Mouse (Mus musculus) retina, embryonic 14.5 days (tissue): ENCODE measurements around the gene Rcsd1.

Source experiments
- DNase-seq: peaks from one replicate; pipeline ENCODE4 v3.0.0-alpha.2; 2015; ENCODE audit warnings: low spot score

Rcsd1 gene

DNA sequence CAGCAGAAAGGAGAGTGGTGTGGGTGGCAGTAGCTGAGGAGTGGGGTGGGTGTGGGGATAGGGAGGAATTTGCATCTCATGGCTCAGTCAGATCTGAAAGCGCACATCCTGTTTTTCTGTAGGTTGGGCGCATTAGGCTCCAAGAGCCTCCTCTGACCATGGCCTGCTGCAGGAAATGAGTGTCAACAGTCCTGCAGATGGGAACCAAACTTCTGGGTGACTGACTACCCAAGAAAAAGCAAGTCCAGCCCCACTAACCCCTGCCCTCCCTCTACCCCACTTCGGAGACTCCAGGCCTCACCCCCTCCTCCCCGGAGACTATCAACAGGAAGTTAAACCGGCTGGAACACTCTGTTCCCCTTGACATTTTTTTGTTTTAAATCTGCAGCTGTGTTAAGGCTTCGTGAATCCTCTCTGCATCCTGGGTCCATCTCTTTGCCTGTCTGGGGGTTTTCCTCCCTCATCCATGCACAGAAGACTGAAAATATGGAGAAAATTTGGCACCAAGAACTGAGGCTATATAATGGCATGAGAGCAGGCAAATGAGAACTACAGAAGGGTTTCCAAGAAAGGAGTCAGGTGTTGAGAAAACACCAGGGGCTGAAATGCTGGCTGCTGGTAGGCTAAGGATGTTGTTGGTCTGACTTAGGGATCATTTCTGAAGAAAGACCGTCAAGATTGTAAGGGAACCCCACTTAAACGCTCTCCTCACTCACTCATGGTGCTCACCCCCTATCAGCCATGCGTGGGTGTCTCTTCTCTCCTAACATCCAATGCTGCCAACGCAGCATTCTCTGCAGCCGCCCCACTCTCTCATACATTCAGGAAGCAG is 8.4 kb upstream of the Rcsd1 start:
- no peak for DNase-seq

DNA sequence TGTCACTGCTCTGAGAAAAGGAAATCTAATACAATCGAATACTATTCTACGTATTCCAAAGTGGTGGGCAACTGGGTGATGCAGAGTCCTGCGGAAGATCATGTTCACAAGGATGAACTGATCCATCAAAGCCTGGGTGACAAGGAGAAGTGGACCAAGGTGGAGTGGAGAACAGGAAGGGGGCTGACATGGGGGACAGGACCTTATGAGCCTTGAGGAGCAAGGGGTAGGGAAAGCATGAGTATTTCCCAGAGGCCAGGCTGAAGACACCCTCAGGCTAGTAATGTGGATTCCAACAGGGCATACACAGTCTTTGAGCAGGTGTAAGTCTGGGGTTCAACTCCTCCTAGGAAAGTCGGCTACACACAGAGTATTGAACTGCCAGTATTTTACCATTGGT is 6.9 kb upstream of the Rcsd1 start:
- DNase-seq = no peak

DNA sequence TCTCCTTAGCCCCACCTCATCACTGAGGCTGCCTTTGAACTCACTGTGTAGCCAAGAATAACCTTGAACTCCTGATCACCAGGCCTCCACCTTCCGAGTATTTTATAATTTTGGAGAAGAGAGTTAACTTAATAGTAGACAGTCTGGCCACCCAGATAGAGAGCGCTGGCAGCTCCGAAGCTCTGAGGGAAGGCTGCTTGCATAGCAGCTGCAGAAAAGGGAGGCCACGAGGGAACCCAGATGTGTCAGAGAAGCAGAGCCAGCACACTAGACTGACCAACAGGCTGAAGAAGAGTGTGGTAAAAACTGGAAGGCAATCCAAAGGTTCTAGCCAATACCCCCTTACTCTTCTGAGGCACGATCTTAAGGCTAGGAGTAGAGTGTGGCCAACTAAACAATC is 4.2 kb upstream of the Rcsd1 start:
- DNase-seq = no peak

DNA sequence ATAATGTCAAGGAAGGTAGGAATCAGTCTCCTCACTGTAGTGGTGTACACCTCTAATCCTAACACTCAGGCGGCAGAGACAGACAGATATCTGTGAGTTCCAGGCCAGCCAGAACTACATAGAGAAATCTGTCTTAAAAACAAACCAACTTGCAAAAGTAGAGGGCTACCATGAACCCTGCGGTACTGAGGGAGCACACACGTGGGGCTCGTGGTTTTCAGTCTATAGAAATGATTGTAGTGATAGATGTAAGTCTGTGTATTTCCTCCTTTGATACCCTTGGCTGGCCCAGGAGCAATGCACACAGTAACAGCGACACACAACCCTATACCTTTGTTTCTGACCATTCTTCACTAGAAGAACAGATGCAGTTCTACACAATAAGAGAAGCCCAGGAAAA is 2.4 kb upstream of the Rcsd1 start:
- DNase-seq = no peak

DNA sequence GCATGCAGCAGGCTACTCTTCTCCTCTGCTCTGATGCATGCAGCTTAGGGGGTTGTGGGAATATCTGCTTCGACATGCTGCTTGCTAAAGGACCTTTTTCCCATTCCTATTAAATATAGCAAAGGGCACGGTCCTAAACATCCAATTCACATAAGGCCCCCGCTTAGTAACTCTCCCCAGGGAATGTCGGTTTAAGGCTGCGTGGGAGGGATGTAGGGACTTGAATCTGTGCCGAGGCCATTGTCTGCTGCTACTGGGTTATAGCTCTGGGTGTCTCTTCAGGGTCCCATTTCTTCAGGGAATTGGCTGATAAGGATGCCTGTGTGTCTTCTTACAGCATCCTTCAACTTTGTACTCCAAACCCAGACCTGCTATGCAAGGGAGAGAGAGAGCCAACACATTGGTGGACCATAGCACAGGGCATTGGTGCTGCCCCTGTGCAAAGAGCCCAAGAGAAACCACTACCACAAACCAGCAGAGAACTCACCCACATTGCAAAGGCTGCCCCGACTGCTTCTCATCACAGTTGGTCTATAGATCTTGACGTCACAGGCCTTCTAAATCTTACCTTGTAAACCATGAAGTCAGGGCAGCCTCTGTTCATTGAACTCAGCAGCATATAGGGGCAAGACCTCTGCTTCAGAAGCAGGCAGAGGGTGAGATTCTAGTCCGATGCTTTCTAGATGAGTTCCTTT is 724 bp downstream of the Rcsd1 start:
- no peak for DNase-seq

DNA sequence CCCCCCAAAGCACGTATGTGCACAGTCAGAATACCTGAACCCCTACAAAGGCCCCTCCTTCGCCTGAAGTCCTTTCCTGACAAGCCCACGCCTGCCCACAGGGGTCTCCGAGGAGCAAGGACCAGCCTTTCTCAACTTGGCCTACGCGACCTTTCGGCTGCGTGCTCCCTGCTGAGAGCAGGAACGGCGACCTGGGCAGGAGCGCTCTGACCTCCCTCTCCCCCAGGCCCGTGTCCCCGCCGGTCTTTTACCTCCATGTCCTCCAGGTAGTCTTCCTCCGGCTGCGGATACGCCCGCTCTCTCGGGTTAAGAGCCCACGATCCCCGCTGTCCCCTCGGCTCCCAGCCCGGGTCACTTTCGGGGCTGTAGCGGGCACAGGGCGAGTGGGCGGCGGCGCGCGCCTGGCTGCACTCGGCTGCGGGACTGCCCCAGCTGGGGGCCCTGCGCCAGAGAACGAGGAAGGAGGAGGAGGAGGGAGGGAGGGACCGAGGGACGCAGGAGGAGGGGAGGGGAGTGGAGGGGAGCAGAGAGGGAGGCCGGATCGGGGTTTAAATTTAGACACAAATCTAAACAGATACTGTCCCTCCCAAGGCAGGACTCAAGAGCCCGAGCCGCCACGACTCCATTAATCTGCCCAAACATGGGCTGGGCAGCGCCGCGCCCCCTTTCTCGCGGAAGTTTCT is 1.8 kb downstream of the Rcsd1 start:
- DNase-seq = peak; percentile 54

DNA sequence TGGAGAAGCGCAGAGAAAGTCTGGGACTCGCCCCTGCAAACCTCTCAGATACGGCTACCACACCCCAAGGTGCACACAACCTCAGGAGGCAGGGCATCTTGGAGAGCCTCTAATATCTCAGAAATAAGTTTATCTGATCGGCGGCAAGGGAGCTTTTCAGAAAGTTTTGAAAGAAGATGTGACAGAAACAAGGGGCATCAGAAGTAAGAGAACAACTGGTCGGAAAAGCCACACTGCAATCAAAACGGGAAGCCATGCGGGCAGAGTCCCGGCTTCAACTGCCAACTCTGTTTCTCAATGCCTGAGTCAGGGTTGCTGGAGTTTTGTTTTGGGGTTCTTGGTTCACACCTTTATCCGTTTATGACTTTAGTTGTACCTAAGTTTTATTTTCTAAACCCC is 2.3 kb downstream of the Rcsd1 start:
- DNase-seq = no peak

DNA sequence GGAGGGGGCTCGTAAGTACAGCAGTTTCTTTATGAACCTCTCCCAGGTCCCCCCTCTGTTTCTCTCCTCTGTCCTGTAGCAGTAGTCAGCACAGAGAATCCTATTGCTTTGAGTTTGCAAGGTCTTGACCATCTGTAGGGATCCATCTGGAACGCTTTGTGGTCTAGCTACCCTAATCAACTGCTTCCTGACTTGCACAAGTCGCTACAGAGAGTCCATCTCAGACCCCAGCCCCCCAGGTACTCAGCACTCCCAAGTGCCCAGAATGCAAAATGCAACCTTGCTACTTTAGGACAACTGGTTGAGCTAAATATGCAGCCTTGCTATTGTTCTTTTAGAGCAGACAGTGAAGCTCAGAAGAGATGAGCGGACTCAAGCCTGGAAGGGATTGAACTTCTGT is 3.1 kb downstream of the Rcsd1 start:
- DNase-seq = no peak

DNA sequence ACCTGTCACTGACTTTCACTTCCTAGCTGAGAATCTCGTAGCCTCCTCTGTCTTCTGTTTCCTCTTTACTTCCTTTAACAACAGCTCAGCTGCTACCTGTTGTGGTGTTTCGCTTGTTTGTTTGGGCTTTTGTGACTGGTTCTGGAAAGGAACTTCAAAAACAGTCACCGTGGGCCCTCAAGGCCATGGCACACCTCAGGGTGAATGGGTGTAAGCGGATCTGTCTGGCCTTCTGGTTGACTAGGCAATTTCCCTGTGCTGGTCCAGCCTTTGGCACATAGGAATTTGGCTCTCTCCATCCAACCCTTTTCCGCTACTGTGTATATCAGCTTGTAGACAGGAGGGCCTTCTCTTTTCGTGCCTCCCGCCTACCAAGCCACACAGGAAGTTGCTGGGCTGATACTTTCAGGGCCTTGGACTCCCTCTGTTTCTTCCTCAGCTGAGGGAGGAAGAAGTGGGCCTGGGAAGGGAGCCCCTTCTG is 3.6 kb downstream of the Rcsd1 start:
- DNase-seq = no peak

DNA sequence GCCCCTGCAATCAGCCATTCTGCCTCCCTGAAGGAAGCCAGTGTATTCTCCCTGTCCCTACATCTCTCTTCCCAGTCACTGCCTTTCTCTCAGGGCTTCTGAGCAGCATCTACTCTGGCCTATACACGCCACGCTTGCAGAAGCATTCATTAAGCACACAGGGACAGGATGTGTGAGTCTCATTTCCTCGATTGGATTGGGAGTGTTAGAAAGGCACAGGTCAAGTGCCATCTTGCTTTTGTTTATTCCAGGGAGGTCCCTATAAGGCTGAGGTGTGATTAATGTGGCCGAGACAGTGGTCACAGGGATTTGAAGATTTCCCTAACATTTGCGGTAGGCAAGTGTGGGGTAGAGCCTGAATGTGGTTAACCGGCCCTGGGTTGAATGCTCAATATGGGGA is 4.2 kb downstream of the Rcsd1 start:
- no peak for DNase-seq

DNA sequence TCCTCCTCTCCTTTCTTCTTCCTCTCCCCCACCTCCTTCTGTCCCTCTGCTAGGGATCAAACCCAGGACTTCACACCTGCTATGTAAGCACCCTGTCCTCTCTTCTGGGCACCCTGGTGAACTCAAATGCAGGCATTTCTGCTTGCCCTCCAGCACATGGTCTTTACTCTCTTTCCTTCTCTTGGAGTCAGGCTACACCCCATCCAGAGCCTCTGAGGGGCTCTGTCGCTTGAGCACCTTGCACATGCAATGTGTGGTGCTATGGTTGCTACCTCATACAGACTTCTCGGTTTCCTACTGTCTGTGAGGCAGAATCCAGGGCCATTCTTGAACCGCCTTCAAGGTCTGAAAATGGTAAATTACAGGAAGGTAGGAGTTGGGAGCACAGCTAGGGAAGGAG is 4.7 kb downstream of the Rcsd1 start:
- no peak for DNase-seq

DNA sequence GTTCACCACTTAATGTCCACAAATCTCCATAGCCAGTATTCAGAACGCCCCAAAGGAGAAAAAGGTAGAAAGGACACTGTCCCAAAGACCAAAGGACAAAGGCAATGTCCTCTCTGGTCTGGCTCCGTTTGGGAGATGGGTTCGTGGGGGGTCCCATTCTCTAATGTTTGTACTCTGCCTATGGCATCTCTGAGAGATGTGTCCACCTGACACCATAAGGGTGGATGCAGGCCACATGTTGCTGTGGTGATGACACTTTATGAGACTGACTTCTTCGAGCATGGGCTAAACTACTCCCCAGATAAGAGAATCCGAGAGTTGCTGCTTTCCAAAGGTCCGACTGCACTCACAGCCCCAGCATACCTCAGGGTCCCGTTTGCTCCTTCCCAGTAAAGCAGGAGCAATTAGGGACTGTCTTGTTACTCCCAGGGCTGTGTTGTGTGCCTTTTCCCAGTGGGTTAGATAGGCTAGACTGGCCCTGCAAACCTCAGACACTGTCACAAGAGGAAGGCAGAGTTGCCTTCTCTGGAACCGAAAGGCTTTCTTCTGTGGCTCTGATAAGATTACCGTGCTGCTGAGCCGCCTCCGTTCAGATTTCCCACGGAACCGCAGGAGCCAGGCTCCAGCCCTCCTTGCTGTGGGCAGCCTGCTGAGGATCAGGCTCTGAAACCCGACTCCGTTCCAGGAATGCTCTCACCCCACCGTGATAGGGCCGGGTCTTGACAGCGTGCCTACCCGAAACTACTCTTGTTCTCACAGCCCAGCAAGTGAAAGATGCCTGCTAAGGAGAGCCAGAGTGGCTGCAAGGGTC is 7.1 kb downstream of the Rcsd1 start:
- peak; percentile 51 for DNase-seq

DNA sequence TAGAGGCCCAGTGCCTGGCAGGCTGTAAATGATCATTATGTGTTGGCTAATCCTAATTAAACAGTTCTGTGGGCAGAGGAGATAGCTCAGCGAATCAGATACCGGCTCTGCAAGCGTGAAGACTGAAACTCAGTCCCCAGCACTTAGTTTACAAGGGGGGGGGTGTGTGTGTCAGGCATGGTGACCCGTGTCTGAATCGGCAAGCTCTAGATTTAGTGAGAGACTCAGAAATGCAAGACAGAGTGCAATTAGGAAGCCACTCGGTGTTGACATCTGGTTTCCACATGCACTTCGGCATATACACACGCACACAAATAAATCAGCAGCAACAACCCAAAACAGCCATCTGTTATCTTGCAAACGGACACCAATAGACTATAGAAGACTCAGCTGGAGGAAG is 8.0 kb downstream of the Rcsd1 start:
- no peak for DNase-seq

DNA sequence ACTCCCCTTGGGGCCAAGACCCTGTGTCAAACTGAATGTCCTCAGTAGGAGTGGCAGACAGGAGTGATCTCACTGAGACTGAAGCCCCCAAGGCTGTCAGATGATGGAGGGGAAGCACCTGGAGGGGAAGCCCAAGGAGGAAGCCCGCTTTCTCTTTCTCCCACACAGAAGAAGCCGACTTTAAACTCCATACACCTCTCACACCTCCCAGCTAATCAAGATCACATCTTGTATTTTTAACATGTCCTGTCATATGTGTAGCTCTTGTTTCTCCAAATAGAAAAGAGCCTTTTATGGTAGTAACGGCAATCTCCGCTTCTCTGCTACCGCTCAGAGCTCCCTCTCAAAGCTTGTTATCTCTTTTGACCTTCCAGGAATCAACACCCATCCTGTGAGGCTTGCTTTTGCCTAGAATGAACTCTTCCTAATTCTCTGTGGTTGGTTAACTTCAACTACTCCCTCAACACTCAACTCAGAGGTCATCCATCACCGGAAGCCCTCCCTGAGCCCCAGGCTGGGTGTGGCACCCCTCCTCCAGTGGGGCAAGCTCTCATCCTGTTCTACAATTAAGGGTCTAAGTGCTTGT is 8.5 kb downstream of the Rcsd1 start:
- no peak for DNase-seq

DNA sequence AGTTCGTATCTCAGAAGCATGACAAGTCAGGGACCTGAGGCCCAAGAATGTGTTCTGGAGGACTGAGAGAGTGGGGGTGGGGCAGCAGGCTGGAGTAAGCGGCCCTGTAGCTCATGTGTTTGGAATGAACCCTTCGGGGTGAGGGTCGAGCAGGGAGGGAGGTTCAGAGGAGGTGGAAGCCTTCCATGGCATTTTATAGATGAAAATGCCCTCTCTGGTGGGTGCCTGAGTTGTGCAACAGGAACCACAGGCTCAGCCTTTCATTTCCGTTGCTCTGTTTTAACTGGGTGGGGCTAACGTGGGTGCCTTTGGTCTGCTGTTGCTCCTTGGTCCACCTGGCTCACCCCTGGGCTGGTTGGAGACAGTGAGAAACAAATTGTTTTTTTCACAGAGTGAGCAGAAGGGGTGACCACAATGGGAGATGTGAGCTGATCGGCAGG is 9.2 kb downstream of the Rcsd1 start:
- no peak for DNase-seq

DNA sequence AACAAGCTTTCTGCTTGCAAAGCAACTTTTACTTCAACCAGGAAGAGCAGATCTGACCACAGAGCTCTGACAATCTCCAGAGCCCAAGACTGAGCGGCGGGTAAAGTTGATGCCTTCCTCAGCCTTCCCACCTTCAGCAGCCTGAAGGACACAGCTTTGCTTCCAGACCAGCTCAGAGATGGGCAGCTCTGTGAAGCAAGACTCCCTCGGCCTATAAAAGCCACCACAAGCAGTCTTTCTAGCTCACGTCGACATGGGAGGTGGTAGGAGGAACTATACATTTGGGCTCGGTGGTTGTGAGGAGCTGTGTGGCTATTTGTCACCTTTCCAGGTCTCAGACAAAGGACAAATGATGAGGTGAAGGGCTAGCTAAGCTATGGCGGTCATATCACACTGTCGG is 11.9 kb downstream of the Rcsd1 start:
- no peak for DNase-seq

DNA sequence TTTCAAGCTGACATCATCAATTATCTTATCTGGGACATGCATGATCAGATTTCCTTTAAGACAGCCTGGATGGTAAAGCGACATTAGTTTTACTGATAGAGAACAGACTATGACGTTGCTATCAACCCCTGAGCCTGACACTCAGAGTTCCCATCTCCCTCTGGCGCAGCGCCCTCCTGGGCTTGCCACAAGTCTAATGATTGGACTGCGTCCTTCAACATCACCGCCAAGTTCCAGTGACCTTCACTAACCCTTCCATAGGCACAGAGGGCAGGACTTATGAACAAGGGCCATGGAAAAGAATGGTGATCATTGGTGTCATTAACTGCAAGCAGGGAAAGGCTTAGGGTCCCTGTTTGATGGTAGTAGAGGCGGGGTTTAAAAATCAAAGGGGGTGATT is 12.7 kb downstream of the Rcsd1 start:
- no peak for DNase-seq

DNA sequence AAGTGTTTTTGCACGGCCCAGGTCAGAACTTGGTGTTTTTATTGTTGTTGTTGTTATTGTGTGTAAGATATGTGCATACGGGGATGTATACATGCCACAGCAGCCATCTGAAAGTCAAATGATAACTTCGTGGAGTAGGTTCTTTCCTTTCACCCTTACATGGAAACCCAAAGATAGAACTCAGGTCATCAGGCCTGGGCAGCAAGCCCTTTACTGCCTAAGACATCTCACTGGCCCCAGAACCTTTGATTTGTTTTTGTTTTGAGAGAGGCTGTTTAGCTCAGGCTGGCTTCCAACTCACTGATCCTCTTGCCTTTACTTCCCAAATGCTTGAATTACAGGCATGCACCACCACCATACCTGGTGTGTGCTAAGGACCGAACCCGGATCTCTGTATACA is 13.5 kb downstream of the Rcsd1 start:
- DNase-seq = no peak

DNA sequence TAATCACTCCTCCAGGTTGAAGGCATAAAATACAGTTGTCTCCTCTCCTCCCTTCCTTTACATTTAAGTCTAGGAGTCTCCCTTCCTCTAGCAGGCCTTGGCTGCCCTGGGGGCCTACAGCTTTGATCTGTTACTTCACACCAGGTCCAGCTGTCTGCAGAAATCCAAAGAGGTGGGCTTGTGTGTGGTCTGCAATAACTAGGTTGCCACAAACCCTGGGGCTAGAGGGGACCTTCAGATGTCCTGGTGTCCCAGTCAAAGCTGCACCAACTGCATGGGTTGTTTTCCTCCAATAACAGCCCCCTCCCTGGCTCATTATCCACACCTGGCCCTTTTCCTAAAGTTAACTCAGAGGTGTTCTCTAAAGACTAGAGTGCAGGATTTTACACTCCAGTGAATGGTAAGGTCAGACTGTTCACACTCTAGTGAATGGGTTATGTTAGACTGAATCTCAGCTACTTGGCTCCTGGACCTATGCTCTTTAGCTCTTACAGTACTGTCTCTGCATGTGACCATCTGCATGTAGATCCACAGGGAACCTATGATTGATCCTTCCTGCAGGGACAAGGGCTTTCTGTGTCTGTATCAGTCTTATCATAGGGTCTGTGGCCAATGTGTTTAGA is 14.1 kb downstream of the Rcsd1 start:
- no peak for DNase-seq

DNA sequence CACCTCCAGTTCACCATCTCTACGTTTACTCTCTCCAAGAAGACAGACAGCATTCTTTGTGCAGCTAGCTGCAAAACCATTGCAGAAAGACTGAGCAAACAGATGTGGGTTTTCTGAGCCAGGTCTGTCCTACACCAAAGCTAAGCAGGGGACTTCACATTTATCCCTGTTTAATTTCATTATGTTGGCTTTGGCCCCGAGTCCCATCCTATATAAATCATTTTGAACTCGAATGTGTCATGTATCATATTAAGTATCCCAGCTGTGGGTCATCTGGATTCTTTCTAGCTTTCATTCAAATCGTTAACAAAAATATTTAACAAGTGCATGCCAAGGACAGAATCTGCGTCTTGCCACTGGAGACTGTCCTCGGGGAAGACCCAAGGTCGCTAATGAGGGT is 15.7 kb downstream of the Rcsd1 start:
- no peak for DNase-seq

DNA sequence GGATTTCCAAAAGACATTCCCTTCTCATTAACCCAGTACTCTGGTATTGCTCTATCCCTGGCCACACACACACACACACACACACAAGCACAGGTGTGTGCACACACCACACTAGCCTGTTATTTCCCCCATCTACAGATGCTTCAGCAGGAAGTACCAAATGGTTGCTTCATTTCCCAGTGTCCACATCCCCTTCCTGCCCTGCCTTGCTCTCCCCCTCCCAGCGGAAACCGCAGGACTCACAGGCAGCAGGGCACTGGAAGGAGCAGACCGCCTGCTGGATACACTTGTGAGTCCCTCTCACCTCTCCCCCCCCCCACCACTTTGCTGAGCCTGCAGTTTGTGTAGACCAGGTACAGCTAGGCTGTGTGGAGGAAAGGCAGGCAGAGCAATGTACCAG is 18.0 kb downstream of the Rcsd1 start:
- no peak for DNase-seq
